Mouse (Mus musculus): Measurements from ENCODE around the gene Luc7l3. TPM values are rescaled to one million over a fixed set of nuclear protein-coding genes. Genes with fewer than 3 reads are reported as not detected.

The Luc7l3 gene
- polyA plus RNA-seq, 1 experiment from 2014 or later, result 173 TPM

DNA sequence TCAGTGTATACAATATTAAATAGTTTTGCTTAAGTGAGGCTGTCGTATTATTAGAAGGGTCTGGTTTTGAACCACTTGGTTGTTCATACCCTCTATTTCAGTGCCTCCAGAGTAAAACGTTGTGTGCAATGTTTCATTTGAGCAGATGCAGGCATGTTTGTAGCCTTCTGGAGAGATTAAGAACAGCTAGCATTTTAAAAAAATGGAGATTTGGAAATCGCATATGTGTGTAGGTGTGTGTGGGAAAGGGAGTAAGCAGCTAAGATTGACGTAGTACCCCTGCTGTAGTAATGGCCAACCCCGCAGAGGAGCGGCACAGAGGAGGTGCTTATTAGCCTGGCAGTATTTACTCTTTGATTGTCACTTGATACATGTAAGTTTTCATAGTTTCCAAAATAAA is 10.9 kb upstream of the Luc7l3 start:
- no peak overlapping the region for H3K4me3 ChIP-seq
- H3K36me3 ChIP-seq (ENCODE audit: poor library complexity, severe bottlenecking), result peaks cover 30% of the 10 kb centered on the region
- no peak for ATAC-seq
- 94% methylated on average over 6 of the region's 6 CpGs for WGBS
- H3K4me1 ChIP-seq, result peaks cover 39% of the 10 kb centered on the region
- no peaks in the 10 kb centered on the region for H3K27me3 ChIP-seq
- no peak overlapping the region for H3K27ac ChIP-seq
- H3K4me2 ChIP-seq, result no peak overlapping the region
- no peaks in the 10 kb centered on the region for H3K9me3 ChIP-seq (replicated peaks)
- H3K9ac ChIP-seq, result no peak overlapping the region

DNA sequence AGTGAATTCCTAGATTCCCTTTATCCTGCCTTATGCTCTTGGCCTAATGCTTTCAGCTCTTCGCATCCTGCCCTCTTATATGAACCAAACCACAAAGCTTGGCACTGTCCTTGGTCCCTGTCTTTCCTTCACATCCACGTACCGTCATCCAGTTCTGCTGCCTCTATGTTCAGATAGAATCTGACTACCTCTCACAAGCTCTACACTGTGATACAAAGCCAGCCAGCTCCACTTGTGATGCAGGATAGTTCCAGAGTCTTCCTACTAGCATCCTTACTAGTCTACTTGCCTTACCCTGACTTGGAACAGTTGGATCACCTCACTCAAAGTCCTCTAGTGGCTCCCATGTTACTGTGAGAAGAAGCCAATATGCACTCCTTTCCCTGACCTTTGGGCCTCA is 8.4 kb upstream of the Luc7l3 start:
- Histone ChIP-seq H3K4me2 (peak overlapping the region; percentile 38), H3K36me3 (ENCODE audit: poor library complexity, severe bottlenecking) (peaks cover 12% of the 10 kb centered on the region), H3K9me3 (replicated peaks) (no peaks in the 10 kb centered on the region), H3K27me3 (no peaks in the 10 kb centered on the region), H3K27ac (peak overlapping the region; percentile 19; the same call in 1 of the 2 replicates), H3K9ac (0 out of 2 replicates have a peak overlapping the region, but pooled peaks have one; percentile 13), H3K4me3 (no peak overlapping the region), H3K4me1 (peaks cover 50% of the 10 kb centered on the region)
- 95% methylated on average over 3 of the region's 3 CpGs for WGBS
- ATAC-seq, result no peak

DNA sequence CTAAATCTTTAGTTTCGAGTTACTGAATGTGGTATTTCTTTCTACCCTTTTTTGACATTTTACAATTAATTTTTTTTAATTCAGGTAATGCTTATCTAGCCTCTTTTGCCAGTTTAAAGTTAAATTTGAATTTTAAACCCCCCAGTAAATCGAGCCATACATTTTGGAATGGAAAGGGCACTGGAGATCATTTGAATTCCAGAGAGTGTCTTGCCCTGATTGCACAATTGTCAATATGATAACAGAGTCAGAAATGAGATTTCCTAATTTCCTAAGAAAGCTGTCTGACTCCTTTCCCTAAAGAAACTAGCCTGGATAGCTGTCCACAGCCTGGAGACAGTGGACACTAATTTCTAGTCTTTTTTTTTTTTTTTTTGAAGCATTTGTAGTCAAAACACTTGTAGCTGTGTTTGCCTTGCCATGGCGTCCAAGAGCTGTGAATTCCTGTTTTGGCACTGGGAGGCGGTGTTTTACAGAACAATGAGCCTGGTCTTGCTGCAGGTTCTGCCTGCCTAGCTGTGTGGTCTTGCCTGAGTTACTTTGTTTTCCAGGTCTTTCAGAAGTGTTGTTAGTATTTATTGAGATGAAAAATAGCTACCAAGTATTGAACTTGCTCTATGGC is 7.6 kb upstream of the Luc7l3 start:
- peak overlapping the region; percentile 80 for H3K4me2 ChIP-seq
- H3K4me1 ChIP-seq, result peaks cover 50% of the 10 kb centered on the region
- no peak overlapping the region for H3K9ac ChIP-seq
- no peak for ATAC-seq
- WGBS, result 29% methylated on average over 4 of the region's 4 CpGs
- H3K27me3 ChIP-seq, result no peaks in the 10 kb centered on the region
- peaks cover 5% of the 10 kb centered on the region for H3K36me3 ChIP-seq (ENCODE audit: poor library complexity, severe bottlenecking)
- H3K9me3 ChIP-seq (replicated peaks), result no peaks in the 10 kb centered on the region
- H3K27ac ChIP-seq, result peak overlapping the region; percentile 99
- H3K4me3 ChIP-seq, result no peak overlapping the region

DNA sequence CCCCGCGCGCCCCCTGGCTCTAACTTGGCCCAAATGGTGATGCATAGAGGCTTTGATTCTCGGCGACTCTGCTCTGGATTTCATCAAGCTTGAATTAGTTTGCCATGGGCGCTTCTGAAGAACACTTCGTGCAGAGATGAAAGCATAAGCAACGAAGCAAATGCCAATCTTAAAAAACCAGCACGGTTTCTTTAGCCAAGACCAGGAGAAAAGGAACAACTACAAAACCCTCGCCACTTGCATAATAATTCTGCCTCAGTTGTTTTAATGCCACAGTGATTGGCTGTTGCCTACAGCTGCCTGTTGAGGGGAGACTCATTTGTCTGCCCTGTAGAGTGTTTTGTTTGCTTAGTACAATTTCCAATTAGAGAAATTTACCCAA is 6.8 kb upstream of the Luc7l3 start:
- H3K9ac ChIP-seq, result peak overlapping the region; percentile 94
- H3K27me3 ChIP-seq, result no peaks in the 10 kb centered on the region
- 0% methylated on average over 8 of the region's 10 CpGs for WGBS
- peak overlapping the region; percentile 80 for H3K4me2 ChIP-seq
- no peaks in the 10 kb centered on the region for H3K9me3 ChIP-seq (replicated peaks)
- H3K27ac ChIP-seq, result peak overlapping the region; percentile 99
- 0 out of 2 replicates have a peak, but pooled peaks cover 1% of the 10 kb centered on the region for H3K36me3 ChIP-seq (ENCODE audit: poor library complexity, severe bottlenecking)
- peaks cover 50% of the 10 kb centered on the region for H3K4me1 ChIP-seq
- ATAC-seq, result peak; percentile 8
- H3K4me3 ChIP-seq, result peak overlapping the region; percentile 68

DNA sequence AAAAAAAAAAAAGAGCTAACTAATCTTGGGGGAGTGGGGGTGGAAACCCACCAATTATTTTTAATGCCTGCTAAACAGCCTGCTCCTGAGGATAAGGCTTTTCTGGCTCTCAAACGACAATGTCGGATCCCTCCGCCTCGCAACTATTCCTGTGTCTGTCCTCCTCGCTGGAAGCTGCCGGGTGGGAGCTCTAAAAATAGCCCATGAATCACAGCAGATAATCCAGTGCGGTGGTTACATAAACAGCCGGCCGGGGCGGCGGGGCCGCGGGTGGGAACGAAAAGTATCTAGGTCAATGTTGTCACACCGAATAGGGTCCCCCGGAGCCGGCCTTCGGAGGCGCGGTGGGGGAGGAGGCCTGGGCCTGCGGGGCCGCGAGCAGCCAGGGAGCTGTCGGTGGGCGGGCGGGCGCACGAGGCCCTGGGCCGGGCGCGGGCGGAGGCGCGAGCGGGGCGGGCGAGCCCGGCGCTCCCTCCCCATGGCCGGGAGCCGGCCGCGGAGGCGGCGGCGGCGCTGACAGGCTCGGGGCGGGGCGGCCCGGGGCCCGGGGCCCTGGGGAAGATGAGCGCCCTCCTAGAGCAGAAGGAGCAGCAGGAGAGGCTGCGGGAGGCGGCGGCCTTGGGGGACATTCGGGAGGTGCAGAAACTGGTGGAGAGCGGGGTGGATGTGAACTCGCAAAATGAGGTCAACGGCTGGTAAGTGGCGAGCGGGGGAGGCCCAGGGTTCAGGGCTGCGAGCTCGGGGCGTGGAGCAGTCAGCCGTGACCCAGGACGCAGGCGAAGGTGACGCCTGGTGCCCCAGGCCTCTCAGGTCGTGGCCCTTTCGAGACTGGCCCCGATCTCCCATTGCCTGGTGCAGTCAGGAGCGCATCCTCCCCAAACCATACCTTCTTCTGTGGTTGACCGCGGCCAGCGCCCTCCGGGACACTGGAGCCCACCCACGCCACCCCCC is 6.2 kb upstream of the Luc7l3 start, which contains the start of gene Ankrd40:
Ankrd40 (plus strand) TSS at position 309 of the 951 bp plus-strand sequence.
- WGBS, result under 1% methylated on average over 57 of the region's 78 CpGs

DNA sequence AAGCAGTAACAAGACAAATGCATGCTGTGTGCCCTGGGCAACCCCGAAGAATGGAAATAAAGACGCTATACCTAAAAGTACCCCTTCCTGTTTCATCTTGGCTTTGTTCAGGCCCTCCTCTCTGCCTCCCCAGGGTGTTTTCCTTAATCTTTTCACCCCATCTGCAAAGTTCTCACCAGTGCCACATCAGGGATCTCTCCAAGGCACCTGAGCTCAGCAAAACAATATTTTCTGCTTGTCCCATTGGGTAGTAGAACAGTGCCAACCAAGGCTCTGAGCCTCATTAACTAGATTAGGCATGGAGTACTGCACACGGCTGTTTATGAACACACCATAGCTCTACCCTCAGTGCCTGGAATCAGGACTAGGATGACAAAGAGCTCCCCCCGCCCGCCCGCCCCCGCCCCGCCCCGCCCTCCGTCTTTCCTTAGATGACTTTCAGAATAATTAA is 5.2 kb upstream of the Luc7l3 start:
- Histone ChIP-seq H3K27me3 (no peaks in the 10 kb centered on the region), H3K4me1 (peaks cover 56% of the 10 kb centered on the region), H3K9ac (peak overlapping the region; percentile 94), H3K36me3 (ENCODE audit: poor library complexity, severe bottlenecking) (no peaks in the 10 kb centered on the region), H3K27ac (peak overlapping the region; percentile 99), H3K4me3 (peak overlapping the region; percentile 68), H3K9me3 (replicated peaks) (no peaks in the 10 kb centered on the region), H3K4me2 (peak overlapping the region; percentile 80)
- under 1% methylated on average over 10 of the region's 10 CpGs for WGBS
- ATAC-seq, result peak; percentile 86

More for the DNA sequence above, 6.2 kb upstream of the Luc7l3 start, which contains the start of gene Ankrd40:
- Histone ChIP-seq H3K4me3 (peak within 1 kb of the TSS; percentile 68), H3K4me1 (peaks cover 53% of the 10 kb centered on the region), H3K36me3 (ENCODE audit: poor library complexity, severe bottlenecking) (no peaks in the 10 kb centered on the region), H3K27ac (peak within 1 kb of the TSS; percentile 99), H3K27me3 (no peaks in the 10 kb centered on the region), H3K9ac (peak within 1 kb of the TSS; percentile 94), H3K4me2 (peak within 1 kb of the TSS; percentile 80), H3K9me3 (replicated peaks) (no peaks in the 10 kb centered on the region)
- peak; percentile 87 for ATAC-seq

DNA sequence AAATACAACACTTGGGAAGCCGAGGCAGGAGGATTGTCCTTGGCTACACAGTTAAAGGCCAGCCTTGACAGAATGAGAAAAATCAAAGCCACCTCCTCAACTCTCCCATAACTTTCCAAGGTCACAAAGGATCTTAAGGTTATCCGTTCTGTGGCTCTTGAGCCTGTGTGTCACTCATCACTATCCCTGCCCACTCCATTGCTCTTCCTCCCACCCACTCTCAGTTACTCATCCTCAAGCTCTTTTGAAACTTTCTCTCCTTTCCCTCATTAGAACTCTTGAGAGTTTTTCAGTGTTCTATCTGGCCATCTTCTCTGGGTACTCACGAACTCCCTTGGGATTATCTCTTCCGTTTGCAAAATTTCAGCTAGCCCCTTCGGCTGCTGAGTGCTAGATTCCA is 2.8 kb upstream of the Luc7l3 start:
- 93% methylated on average over 5 of the region's 5 CpGs for WGBS
- no peak overlapping the region for H3K4me3 ChIP-seq
- H3K36me3 ChIP-seq (ENCODE audit: poor library complexity, severe bottlenecking), result no peaks in the 10 kb centered on the region
- no peak for ATAC-seq
- no peak overlapping the region for H3K27ac ChIP-seq
- H3K9me3 ChIP-seq (replicated peaks), result no peaks in the 10 kb centered on the region
- peaks cover 42% of the 10 kb centered on the region for H3K4me1 ChIP-seq
- H3K9ac ChIP-seq, result no peak overlapping the region
- no peaks in the 10 kb centered on the region for H3K27me3 ChIP-seq
- no peak overlapping the region for H3K4me2 ChIP-seq

DNA sequence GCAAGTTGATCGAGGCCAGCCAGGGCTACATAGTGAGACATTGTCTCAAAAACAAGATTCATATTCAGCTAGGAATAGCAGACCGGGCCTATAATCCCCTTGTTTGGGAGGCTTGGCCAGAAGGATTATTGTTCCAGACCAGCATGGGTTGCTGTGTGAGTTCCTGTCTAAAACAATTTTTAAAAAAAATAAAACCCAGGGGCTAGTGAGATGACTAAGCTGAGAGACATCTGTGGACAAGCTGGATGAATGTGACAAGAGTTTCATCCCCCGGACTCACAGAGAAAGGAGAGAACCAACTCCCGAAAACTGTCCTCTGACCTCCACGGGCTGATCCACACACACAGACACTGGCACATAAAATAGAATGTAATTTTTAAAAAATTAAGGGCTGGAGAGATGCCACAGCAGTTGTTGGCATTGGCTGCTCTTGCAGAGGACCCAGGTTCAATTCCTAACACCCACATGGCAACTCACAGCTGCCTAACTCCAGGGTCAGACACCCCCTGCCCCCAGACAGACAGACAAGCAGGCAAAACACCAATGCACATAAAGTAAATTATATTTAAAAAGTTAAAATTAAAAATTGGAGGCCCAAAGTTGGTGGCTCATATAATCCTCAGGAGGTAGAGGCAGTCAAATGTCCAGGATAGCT is 1.6 kb upstream of the Luc7l3 start:
- Histone ChIP-seq H3K27ac (peak overlapping the region; percentile 97), H3K4me3 (no peak overlapping the region), H3K4me2 (no peak overlapping the region), H3K27me3 (no peaks in the 10 kb centered on the region), H3K4me1 (peaks cover 41% of the 10 kb centered on the region), H3K9me3 (replicated peaks) (no peaks in the 10 kb centered on the region), H3K9ac (no peak overlapping the region), H3K36me3 (ENCODE audit: poor library complexity, severe bottlenecking) (peaks cover 7% of the 10 kb centered on the region; the same call in 1 of the 2 replicates)
- ATAC-seq, result no peak
- WGBS, result 50% methylated on average over 5 of the region's 5 CpGs

DNA sequence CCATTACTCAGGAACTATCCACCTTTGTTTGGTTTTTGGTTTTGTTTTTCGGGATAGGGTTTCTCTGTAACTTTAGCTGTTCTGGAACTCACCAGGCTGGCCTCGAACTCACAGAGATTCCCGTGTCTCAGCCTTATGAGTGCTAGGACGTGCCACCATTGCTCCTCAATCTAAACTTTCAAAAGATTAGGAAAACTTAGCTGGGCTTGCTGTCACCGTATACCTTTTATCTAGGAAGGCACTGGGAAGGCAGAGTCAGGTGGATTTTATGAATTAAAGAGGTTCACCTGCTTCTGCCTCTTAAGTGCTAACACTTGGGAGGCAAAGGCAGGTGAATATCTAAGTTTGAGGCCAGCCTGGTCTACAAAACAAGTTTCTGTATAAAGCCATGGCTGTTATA is 848 bp upstream of the Luc7l3 start:
- no peak for ATAC-seq
- Histone ChIP-seq H3K9me3 (replicated peaks) (no peaks in the 10 kb centered on the region), H3K4me3 (peak overlapping the region; percentile 100; the same call in 1 of the 2 replicates), H3K27me3 (no peaks in the 10 kb centered on the region), H3K36me3 (ENCODE audit: poor library complexity, severe bottlenecking) (peaks cover 9% of the 10 kb centered on the region; the same call in 1 of the 2 replicates), H3K4me1 (peaks cover 47% of the 10 kb centered on the region), H3K27ac (peak overlapping the region; percentile 97), H3K9ac (peak overlapping the region; percentile 100), H3K4me2 (peak overlapping the region; percentile 87)
- 37% methylated on average over 5 of the region's 5 CpGs for WGBS

DNA sequence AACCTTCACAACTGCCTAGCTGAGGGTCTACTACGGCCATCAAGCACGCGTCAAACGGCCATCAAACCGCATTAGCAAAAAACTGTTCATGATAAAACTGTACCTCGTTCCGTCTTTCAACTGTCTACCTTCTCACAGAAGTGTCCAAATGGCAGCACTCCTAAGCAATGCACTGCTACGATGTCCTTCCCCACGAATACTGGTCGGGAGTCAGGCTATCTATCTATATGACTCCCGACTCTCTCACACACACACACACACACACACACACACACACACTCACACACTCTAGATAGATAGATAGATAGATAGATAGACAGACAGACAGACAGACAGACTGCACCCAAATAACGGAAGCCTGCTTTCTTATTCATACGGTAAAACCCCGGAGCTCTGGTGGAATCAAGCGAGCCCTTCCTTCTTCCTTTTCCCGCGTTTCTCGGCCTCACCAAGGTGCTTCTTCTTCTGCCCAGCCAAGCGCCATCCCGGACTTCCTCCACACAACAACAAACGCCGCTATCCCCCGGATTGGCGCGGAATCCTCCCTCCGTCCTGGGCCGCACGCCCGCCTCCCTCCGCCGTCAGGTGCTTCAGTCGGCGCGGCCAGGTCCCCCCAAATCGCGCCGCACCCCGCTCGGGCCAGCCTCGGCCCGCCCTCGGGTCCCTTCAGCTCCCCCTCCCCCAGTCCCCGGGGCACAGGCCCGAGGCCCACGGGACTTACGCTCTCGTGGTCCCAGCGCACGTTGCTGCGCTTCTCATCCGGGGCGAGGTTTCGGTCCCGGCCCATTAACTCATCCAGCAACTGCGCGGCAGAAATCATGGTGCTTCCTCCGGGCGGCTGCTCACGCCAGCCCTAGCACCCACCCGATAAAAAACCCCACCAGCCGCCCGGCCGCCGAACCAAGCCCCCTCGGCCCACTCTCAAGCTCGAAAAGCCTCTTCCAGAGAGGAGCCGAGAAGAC is 538 bp downstream of the Luc7l3 start:
- H3K9ac ChIP-seq, result peak overlapping the region; percentile 100
- H3K4me1 ChIP-seq, result peaks cover 52% of the 10 kb centered on the region
- H3K4me3 ChIP-seq, result peak overlapping the region; percentile 100
- ATAC-seq, result peak; percentile 73
- H3K27me3 ChIP-seq, result no peaks in the 10 kb centered on the region
- H3K36me3 ChIP-seq (ENCODE audit: poor library complexity, severe bottlenecking), result peaks cover 9% of the 10 kb centered on the region; the same call in 1 of the 2 replicates
- H3K27ac ChIP-seq, result peak overlapping the region; percentile 97
- H3K4me2 ChIP-seq, result peak overlapping the region; percentile 87
- no peaks in the 10 kb centered on the region for H3K9me3 ChIP-seq (replicated peaks)
- under 1% methylated on average over 64 of the region's 67 CpGs for WGBS

DNA sequence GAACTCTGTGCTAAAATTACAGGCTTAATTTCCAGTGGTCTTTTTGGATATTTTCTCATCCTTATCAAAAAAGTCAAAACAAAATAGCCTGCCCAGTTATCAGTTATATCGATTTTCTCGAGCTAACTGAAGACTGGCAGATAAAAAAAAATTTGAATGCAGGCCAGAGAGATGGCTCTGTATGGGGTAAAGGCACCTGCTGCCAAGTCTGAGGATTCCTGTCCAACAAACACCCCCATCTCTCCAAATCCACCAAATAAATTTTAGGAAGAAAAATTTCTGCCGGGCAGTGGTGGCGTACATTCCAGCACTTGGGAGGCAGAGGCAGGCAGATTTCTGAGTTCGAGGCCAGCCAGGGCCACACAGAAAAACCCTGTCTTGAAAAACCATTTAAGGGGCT is 3.7 kb downstream of the Luc7l3 start:
- 83% methylated on average over 5 of the region's 5 CpGs for WGBS
- H3K4me1 ChIP-seq, result peaks cover 70% of the 10 kb centered on the region
- H3K27me3 ChIP-seq, result no peaks in the 10 kb centered on the region
- ATAC-seq, result no peak
- H3K36me3 ChIP-seq (ENCODE audit: poor library complexity, severe bottlenecking), result peaks cover 9% of the 10 kb centered on the region; the same call in 1 of the 2 replicates
- H3K27ac ChIP-seq, result no peak overlapping the region
- no peak overlapping the region for H3K4me2 ChIP-seq
- H3K9me3 ChIP-seq (replicated peaks), result no peaks in the 10 kb centered on the region
- no peak overlapping the region for H3K4me3 ChIP-seq
- no peak overlapping the region for H3K9ac ChIP-seq
